Comparison of ENCODE assay signal across 8 mouse cellular contexts in genomic region chr8:84501671-84502308, GRCm38 (mm10).
A peak's percentile ranks its signal among the peaks of the same experiment; 100 is the strongest.
DNase-seq lines count a peak whose midpoint lies in the region; ATAC-seq and TF ChIP-seq lines count a peak whose summit lies in the region.

No protein-coding gene starts in this region.

- H3K4me2 ChIP-seq in heart, embryonic 11.5 days: no peak overlapping the region
- no peak overlapping the region for H3K4me2 ChIP-seq in forebrain, embryonic 13.5 days

- TF ChIP-seq POLR2A in heart, adult 2 months (IDR thresholded peaks at IDR 0.05; ENCODE audit: insufficient read depth, low read depth, low read length): no peak

- H3K27ac ChIP-seq in heart, adult 2 months: peak overlapping the region; percentile 48
- no peak overlapping the region for H3K27ac ChIP-seq in heart, embryonic 11.5 days (ENCODE audit: low read depth, low read length)
- H3K27ac ChIP-seq in forebrain, embryonic 13.5 days: no peak overlapping the region

- no peak for ATAC-seq in heart, embryonic 11.5 days (replicated peaks; ENCODE audit: insufficient number of reproducible peaks, low FRiP score, low TSS enrichment)
- peak; percentile 39; the same call in 1 of the 2 replicates for ATAC-seq in megakaryocyte progenitor cell, adult 5-6 weeks (replicated peaks; ENCODE audit: poor library complexity)
- no peak for ATAC-seq in forebrain, embryonic 13.5 days

- DNase-seq in heart, adult 2 months: peak; percentile 62 to 73
- peak; percentile 85 for DNase-seq in 3134 (ENCODE audit: extremely low read depth, insufficient read length, low spot score)
- DNase-seq in ZHBTc4 (ENCODE audit: low read depth, low spot score): peak; percentile 95
- DNase-seq in gastrocnemius, postnatal 14 days: peak; percentile 67
- no peak for DNase-seq in thymus, postnatal 4 days

- WGBS in heart, adult 2 months: 59% methylated on average over 10 of the region's 10 CpGs
- WGBS in heart, embryonic 11.5 days (ENCODE audit: insufficient replicate concordance): 60% methylated on average over 10 of the region's 10 CpGs
- 73% methylated on average over 10 of the region's 10 CpGs for WGBS in forebrain, embryonic 13.5 days

- no peaks in the 10 kb centered on the region for H3K79me2 ChIP-seq in heart, adult 2 months (replicated peaks; ENCODE audit: control insufficient read depth, insufficient read depth, low read length)

- TF ChIP-seq EP300 in heart, adult 2 months (IDR thresholded peaks at IDR 0.05; ENCODE audit: insufficient read depth, low read depth, low read length): no peak

- H3K36me3 ChIP-seq in heart, adult 2 months (ENCODE audit: control insufficient read depth, insufficient read depth, low read length): no peaks in the 10 kb centered on the region
- no peaks in the 10 kb centered on the region for H3K36me3 ChIP-seq in heart, embryonic 11.5 days (ENCODE audit: control insufficient read depth, insufficient read depth, low read length)
- no peaks in the 10 kb centered on the region for H3K36me3 ChIP-seq in forebrain, embryonic 13.5 days (ENCODE audit: poor library complexity, severe bottlenecking)

- H3K27me3 ChIP-seq in heart, adult 2 months (ENCODE audit: control insufficient read depth, insufficient read depth, low read length): no peaks in the 10 kb centered on the region
- no peaks in the 10 kb centered on the region for H3K27me3 ChIP-seq in heart, embryonic 11.5 days (ENCODE audit: control insufficient read depth, insufficient read depth, low read length)
- no peaks in the 10 kb centered on the region for H3K27me3 ChIP-seq in forebrain, embryonic 13.5 days

- H3K9me3 ChIP-seq in heart, embryonic 11.5 days (replicated peaks; ENCODE audit: control insufficient read depth, low read length): no peaks in the 10 kb centered on the region
- H3K9me3 ChIP-seq in forebrain, embryonic 13.5 days (replicated peaks): no peaks in the 10 kb centered on the region

- TF ChIP-seq CTCF in heart, adult 2 months (IDR thresholded peaks at IDR 0.05): no peak

- intact Hi-C loops in heart, adult 2 months (cut with DNase I): no loop called here
- intact Hi-C loops in gastrocnemius, postnatal 14 days (cut with DNase I; ENCODE audit: low total_unique reads): no loop called here

- H3K4me1 ChIP-seq in heart, adult 2 months (ENCODE audit: control insufficient read depth, insufficient read depth, low read length): no peaks in the 10 kb centered on the region
- 0 out of 2 replicates have a peak, but pooled peaks cover 3% of the 10 kb centered on the region for H3K4me1 ChIP-seq in heart, embryonic 11.5 days (ENCODE audit: control insufficient read depth, insufficient read depth, low read length)
- H3K4me1 ChIP-seq in forebrain, embryonic 13.5 days: no peaks in the 10 kb centered on the region; the same call in 1 of the 2 replicates

- H3K9ac ChIP-seq in heart, adult 2 months (ENCODE audit: low read depth, low read length): no peak overlapping the region
- no peak overlapping the region for H3K9ac ChIP-seq in heart, embryonic 11.5 days (ENCODE audit: low read depth, low read length)
- no peak overlapping the region for H3K9ac ChIP-seq in forebrain, embryonic 13.5 days

- H3K4me3 ChIP-seq in heart, adult 2 months: no peak overlapping the region
- no peak overlapping the region for H3K4me3 ChIP-seq in heart, embryonic 11.5 days (ENCODE audit: low read depth, low read length)
- no peak overlapping the region for H3K4me3 ChIP-seq in forebrain, embryonic 13.5 days
